Mouse (Mus musculus): ENCODE measurements around the gene Msantd1.

DNA sequence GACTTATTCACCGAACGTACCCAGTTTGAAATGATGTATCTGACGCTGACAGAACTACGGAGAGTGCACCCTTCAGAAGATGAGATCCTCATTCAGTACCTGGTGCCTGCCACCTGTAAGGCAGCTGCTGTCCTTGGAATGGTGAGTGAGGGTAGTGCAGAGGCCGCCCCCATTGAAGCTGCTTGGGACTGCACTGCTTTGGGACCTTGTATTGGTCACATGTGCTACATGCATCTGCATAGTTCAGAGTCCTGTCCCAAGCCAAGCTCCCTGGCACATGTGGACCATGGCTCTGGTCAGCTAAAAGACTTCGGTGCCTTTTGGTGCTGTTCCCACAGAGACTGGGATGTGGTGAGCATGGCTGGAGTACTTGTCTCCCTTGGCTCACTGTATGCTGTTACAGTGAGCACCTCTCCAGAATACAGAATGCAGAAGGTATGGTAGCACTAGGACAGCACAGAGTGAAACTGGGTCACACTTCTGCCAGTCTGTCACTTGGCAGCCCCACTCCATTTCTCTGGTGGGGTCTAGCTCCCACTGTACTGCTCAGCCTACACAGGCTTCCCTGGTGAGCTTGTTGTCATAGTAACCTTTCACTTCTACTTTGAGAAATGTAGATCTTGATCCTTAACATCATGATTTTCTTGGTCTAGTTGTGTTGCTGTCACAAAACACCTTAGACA, 7.9 kb upstream of the Msantd1 start:
- TF ChIP-seq CTCF (IDR thresholded peaks at IDR 0.05; ENCODE audit: low read depth) (no peak), EP300 (IDR thresholded peaks at IDR 0.05; ENCODE audit: low read depth) (no peak)

Data from heart, postnatal 0 days (tissue).